Mouse (Mus musculus): ENCODE measurements around the gene 1700012P22Rik. TPM values are rescaled to one million over a fixed set of nuclear protein-coding genes. Genes with fewer than 3 reads are reported as not detected.

1700012P22Rik gene
- total RNA-seq, 2 experiments from 2014 or later, result not detected

Other genes with a start within 250 kb of the 1700012P22Rik start
- gene Oog2, start 248.1 kb downstream of the 1700012P22Rik start, total RNA-seq (2021), result not detected
- gene C87977, start 225.5 kb downstream of the 1700012P22Rik start, total RNA-seq (2021), result not detected
- gene Pramel5, start 158.3 kb downstream of the 1700012P22Rik start, total RNA-seq (2021), result not detected
- not detected for gene Gm13128, start 108.5 kb downstream of the 1700012P22Rik start, total RNA-seq (2021)
- gene Gm13119, start 80.8 kb downstream of the 1700012P22Rik start, total RNA-seq (2021), result not detected
- gene Pramef20, start 60.8 kb downstream of the 1700012P22Rik start, total RNA-seq (2021), result not detected
- not detected for gene Pramef12, start 30.3 kb downstream of the 1700012P22Rik start, total RNA-seq (2021)
- gene Gm9944, start 14.5 kb upstream of the 1700012P22Rik start, total RNA-seq (2021), result not detected
- not detected for gene Aadacl3, start 25.0 kb upstream of the 1700012P22Rik start, total RNA-seq (2021)
- not detected for gene 9430007A20Rik, start 81.0 kb upstream of the 1700012P22Rik start, total RNA-seq (2021)
- gene Gm13124, start 126.4 kb upstream of the 1700012P22Rik start, total RNA-seq (2021), result not detected
- not detected for gene Aadacl4, start 174.9 kb upstream of the 1700012P22Rik start, total RNA-seq (2021)
- not detected for gene Gm436, start 247.6 kb upstream of the 1700012P22Rik start, total RNA-seq (2021)

Data from heart, postnatal 10 days (tissue).